13 mouse cellular contexts compared by ENCODE assay signal in genomic region chr4:149119978-149120562, GRCm38 (mm10). TPM values are rescaled to one million over a fixed set of nuclear protein-coding genes. Genes with fewer than 3 reads are reported as not detected.
A peak's percentile ranks its signal among the peaks of the same experiment; 100 is the strongest.
DNase-seq lines count a peak whose midpoint lies in the region; ATAC-seq lines count a peak whose summit lies in the region.
"Not testable (repeated sequence)": the region's sequence is repeated elsewhere in the genome, so short reads cannot be mapped to it uniquely, and the experiment has no call there.
"Had no signal": no experiment of that assay in that cellular context is flagged by ENCODE, and none has a peak within 500 bp of the region (broad histone marks: within the 10 kb centered on the region; RNA-seq: fewer than 3 reads in every experiment).

No protein-coding gene starts in this region.

- not testable (repeated sequence) for H3K36me3 ChIP-seq in liver, embryonic 13.5 days; liver, embryonic 16.5 days (ENCODE audit: control insufficient read depth, insufficient read depth)

- ATAC-seq in common myeloid progenitor, adult 5-6 weeks (replicated peaks; ENCODE audit: low read depth, poor library complexity, severe bottlenecking), result peak; percentile 77
- peak; percentile 76 for ATAC-seq in granulocyte monocyte progenitor cell, adult 5-6 weeks (replicated peaks; ENCODE audit: poor library complexity, severe bottlenecking)
- peak; percentile 80 for ATAC-seq in liver, embryonic 13.5 days (ENCODE audit: low read depth)
- peak; percentile 72 for ATAC-seq in liver, embryonic 16.5 days (ENCODE audit: low read depth)
- ATAC-seq in megakaryocyte progenitor cell, adult 5-6 weeks (replicated peaks; ENCODE audit: poor library complexity), result peak; percentile 84

- H3K9me3 ChIP-seq in liver, embryonic 13.5 days (replicated peaks); liver, embryonic 16.5 days (replicated peaks; ENCODE audit: control insufficient read depth, low read length): not testable (repeated sequence)

- peak; percentile 71 for DNase-seq in MEL-GATA-1-ER (ENCODE audit: extremely low read depth, low read depth)
- peak; percentile 23 for DNase-seq in liver
- DNase-seq in liver, embryonic 13.5 days, result not testable (repeated sequence)

- not testable (repeated sequence) for H3K4me2 ChIP-seq in liver, embryonic 13.5 days; liver, embryonic 16.5 days (ENCODE audit: low read depth, low read length)

- not testable (repeated sequence) for H3K9ac ChIP-seq in liver, embryonic 13.5 days; liver, embryonic 16.5 days (ENCODE audit: low read depth, low read length)

- peaks cover 21% of the 10 kb centered on the region for H3K4me1 ChIP-seq in liver, embryonic 13.5 days (replicated peaks)
- H3K4me1 ChIP-seq in liver, embryonic 16.5 days (ENCODE audit: control insufficient read depth, low read depth, low read length), result not testable (repeated sequence)

- 32% methylated on average over 12 of the region's 12 CpGs for WGBS in liver, embryonic 13.5 days (ENCODE audit: insufficient replicate concordance)
- WGBS in liver, embryonic 16.5 days (ENCODE audit: insufficient replicate concordance), result 27% methylated on average over 12 of the region's 12 CpGs

- not testable (repeated sequence) for H3K27ac ChIP-seq in liver, embryonic 13.5 days; liver, embryonic 16.5 days (ENCODE audit: low read length)

- not testable (repeated sequence) for H3K27me3 ChIP-seq in liver, embryonic 13.5 days; liver, embryonic 16.5 days (ENCODE audit: control insufficient read depth, insufficient read depth, low read depth, low read length)

- H3K4me3 ChIP-seq in liver, embryonic 13.5 days (replicated peaks); liver, embryonic 16.5 days (ENCODE audit: low read depth, low read length): not testable (repeated sequence)

RNA-seq across cellular contexts. Expression of gene Cort, which starts 6.5 kb away (rescaled TPM):
- not detected in 2 replicates for total RNA-seq in common myeloid progenitor, adult 5-6 weeks (2017)
- 0.92 TPM in 1 of 2 replicates, not detected in the other for total RNA-seq in granulocyte monocyte progenitor cell, adult 5-6 weeks (2014; fragmentation: Nextera tagmentation)
- total RNA-seq in granulocyte monocyte progenitor cell, adult 5-6 weeks (2017), result not detected in 2 replicates
- polyA plus RNA-seq in liver, embryonic 13.5 days (2015; fragmentation: Nextera tagmentation; extraction: Ambion mirVana), result not detected in 2 replicates
- not detected in 2 replicates for polyA plus RNA-seq in liver, embryonic 16.5 days (2015; fragmentation: Nextera tagmentation; extraction: Ambion mirVana)
- 0.72 TPM in 1 of 2 replicates, not detected in the other for total RNA-seq in megakaryocyte progenitor cell, adult 5-6 weeks (2015)
- total RNA-seq in megakaryocyte progenitor cell, adult 5-6 weeks (2017), result 1.4 TPM in 1 of 2 replicates, not detected in the other
- total RNA-seq: gastrocnemius, postnatal 36 days had no signal
- polyA plus RNA-seq: adrenal gland, adult 2 months; CD4-positive, CD25-positive, alpha-beta regulatory T cell, adult 4 months; embryonic facial prominence, embryonic 12.5 days; heart, postnatal 0 days; intestine, embryonic 15.5 days had no signal

RNA-seq across cellular contexts. Expression of gene Dffa, which starts 16.1 kb away (rescaled TPM):
- 19.1 and 22.9 TPM in 2 replicates for total RNA-seq in common myeloid progenitor, adult 5-6 weeks (2017)
- 20.7 and 24.6 TPM in 2 replicates for total RNA-seq in granulocyte monocyte progenitor cell, adult 5-6 weeks (2014; fragmentation: Nextera tagmentation)
- total RNA-seq in granulocyte monocyte progenitor cell, adult 5-6 weeks (2017), result 20.3 and 26.8 TPM in 2 replicates
- polyA plus RNA-seq in liver, embryonic 13.5 days (2015; fragmentation: Nextera tagmentation; extraction: Ambion mirVana), result 20.7 and 22.7 TPM in 2 replicates
- 16.0 and 17.0 TPM in 2 replicates for polyA plus RNA-seq in liver, embryonic 16.5 days (2015; fragmentation: Nextera tagmentation; extraction: Ambion mirVana)
- 20.0 and 24.5 TPM in 2 replicates for total RNA-seq in megakaryocyte progenitor cell, adult 5-6 weeks (2015)
- 18.6 and 19.4 TPM in 2 replicates for total RNA-seq in megakaryocyte progenitor cell, adult 5-6 weeks (2017)

RNA-seq across cellular contexts. Expression of gene Cenps, which starts 17.4 kb away (rescaled TPM):
- 16.2 and 32.3 TPM in 2 replicates for total RNA-seq in common myeloid progenitor, adult 5-6 weeks (2017)
- total RNA-seq in granulocyte monocyte progenitor cell, adult 5-6 weeks (2014; fragmentation: Nextera tagmentation), result 29.2 and 36.6 TPM in 2 replicates
- 19.4 and 25.6 TPM in 2 replicates for total RNA-seq in granulocyte monocyte progenitor cell, adult 5-6 weeks (2017)
- polyA plus RNA-seq in liver, embryonic 13.5 days (2015; fragmentation: Nextera tagmentation; extraction: Ambion mirVana), result 20.7 and 24.8 TPM in 2 replicates
- polyA plus RNA-seq in liver, embryonic 16.5 days (2015; fragmentation: Nextera tagmentation; extraction: Ambion mirVana), result 10.6 and 12.3 TPM in 2 replicates
- 19.3 and 23.2 TPM in 2 replicates for total RNA-seq in megakaryocyte progenitor cell, adult 5-6 weeks (2015)
- 26.0 and 35.2 TPM in 2 replicates for total RNA-seq in megakaryocyte progenitor cell, adult 5-6 weeks (2017)

RNA-seq across cellular contexts. Expression of gene Pex14, which starts 20.4 kb away (rescaled TPM):
- total RNA-seq in common myeloid progenitor, adult 5-6 weeks (2017), result 11.9 and 12.1 TPM in 2 replicates
- total RNA-seq in granulocyte monocyte progenitor cell, adult 5-6 weeks (2014; fragmentation: Nextera tagmentation), result 12.0 and 19.9 TPM in 2 replicates
- 12.5 and 13.6 TPM in 2 replicates for total RNA-seq in granulocyte monocyte progenitor cell, adult 5-6 weeks (2017)
- polyA plus RNA-seq in liver, embryonic 13.5 days (2015; fragmentation: Nextera tagmentation; extraction: Ambion mirVana), result 27.7 and 28.4 TPM in 2 replicates
- polyA plus RNA-seq in liver, embryonic 16.5 days (2015; fragmentation: Nextera tagmentation; extraction: Ambion mirVana), result 28.7 and 31.1 TPM in 2 replicates
- 8.6 and 9.9 TPM in 2 replicates for total RNA-seq in megakaryocyte progenitor cell, adult 5-6 weeks (2015)
- total RNA-seq in megakaryocyte progenitor cell, adult 5-6 weeks (2017), result 12.7 and 13.7 TPM in 2 replicates

RNA-seq across cellular contexts. Expression of gene Pgd, which starts 46.5 kb away (rescaled TPM):
- 47.9 and 56.8 TPM in 2 replicates for total RNA-seq in common myeloid progenitor, adult 5-6 weeks (2017)
- 220 and 237 TPM in 2 replicates for total RNA-seq in granulocyte monocyte progenitor cell, adult 5-6 weeks (2014; fragmentation: Nextera tagmentation)
- total RNA-seq in granulocyte monocyte progenitor cell, adult 5-6 weeks (2017), result 140 and 162 TPM in 2 replicates
- polyA plus RNA-seq in liver, embryonic 13.5 days (2015; fragmentation: Nextera tagmentation; extraction: Ambion mirVana), result 74.7 and 80.2 TPM in 2 replicates
- polyA plus RNA-seq in liver, embryonic 16.5 days (2015; fragmentation: Nextera tagmentation; extraction: Ambion mirVana), result 64.0 and 69.6 TPM in 2 replicates
- total RNA-seq in megakaryocyte progenitor cell, adult 5-6 weeks (2015), result 128 and 132 TPM in 2 replicates
- 115 and 133 TPM in 2 replicates for total RNA-seq in megakaryocyte progenitor cell, adult 5-6 weeks (2017)
